Mouse (Mus musculus): ENCODE results near the gene Cypt12.

The Cypt12 gene

DNA sequence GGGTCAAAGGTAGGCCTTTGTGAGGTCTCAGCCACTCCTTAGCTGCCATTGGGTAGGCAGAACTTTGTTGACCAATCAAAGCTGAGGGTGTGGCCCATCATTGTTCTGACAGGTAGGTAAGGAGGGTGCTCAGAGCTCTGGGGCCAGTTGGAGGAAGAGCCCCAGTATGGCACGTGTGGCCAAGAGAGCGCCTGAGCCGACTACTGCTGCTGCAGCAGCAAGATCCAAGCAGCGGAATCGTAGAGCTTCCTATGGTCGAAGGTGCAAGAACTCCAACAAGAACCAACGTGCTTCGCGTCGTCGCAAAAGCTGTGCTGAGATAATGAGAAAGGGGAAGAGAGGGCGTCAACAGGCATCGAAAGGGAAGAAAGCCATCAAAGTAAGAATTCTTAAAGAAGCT lies at the start of gene Cypt12:
Gene Cypt12, plus strand, starts transcription at position 112 of the 400 bp plus-strand sequence.
- no peak for DNase-seq (ENCODE audit: low spot score)

DNA sequence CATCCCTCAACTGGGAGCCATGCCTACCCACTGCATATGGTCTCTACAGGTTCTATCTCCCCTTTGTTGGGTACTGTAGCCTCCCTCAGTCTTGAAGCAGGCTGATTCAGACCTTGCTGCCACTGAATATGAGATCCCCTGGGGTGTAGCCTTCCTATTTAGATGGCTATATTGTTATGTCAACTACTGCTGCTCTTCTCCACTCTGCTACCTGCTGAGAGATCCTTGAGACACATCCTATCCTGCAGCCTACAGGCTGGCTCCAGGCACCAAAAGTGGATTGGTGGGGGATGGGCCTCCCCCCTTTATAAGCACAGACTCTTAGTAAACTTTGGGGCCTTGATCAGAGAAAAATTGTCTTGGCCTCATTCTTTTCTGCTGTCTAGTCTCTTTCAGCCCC lies 34.4 kb upstream of the Cypt12 start:
- no peak for DNase-seq (ENCODE audit: low spot score)

DNA sequence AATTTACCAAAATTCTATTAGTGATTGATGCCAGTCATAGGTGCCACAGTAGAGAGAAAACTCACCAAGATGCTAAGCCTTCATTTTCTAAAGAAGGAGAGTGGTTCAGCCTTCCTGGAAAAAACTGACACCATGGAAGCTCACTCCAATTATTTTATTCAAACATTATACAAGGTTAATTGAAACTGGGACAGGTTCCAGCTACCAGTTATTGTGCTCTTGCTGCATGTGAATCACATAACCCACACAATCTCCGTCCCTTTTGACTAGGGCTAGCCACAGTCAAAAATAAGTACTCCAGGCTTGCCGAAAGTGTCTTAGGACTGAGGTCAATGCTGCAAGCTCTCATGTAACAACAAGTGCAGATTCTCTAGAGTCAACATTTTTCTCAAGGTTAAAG lies 8.0 kb upstream of the Cypt12 start:
- no peak for DNase-seq (ENCODE audit: low spot score)

All from layer of hippocampus, adult 11-12 months (tissue).